Mouse (Mus musculus) erythroblast, adult 5-6 weeks (primary cell): ENCODE data around the gene Cap1. TPM values are rescaled to one million over a fixed set of nuclear protein-coding genes. Genes with fewer than 3 reads are reported as not detected.

Source experiments
- ATAC-seq: replicated peaks from 2 replicates; pipeline ENCODE4 v1.8.0; 2016; ENCODE audit warnings: moderate number of reproducible peaks, mild to moderate bottlenecking, moderate TSS enrichment, inconsistent platforms; ENCODE audit not compliant: poor library complexity, low FRiP score, severe bottlenecking
- total RNA-seq, 2 experiments: library from RNA; stranded (forward) in 1 of 2; stranded (reverse) in 1 of 2; fragments of 150-400 nt in 1 of 2; fragments of 200-764, 138-1000 nt in 1 of 2; gene quantifications; 2 replicates each; pipeline versions ENCODE4 v1.2.3 to v1.2.4; 2015 to 2017; ENCODE audit warnings: low replicate concordance in 2 of 2

The Cap1 gene
- total RNA-seq, 2 experiments from 2014 or later, result 77.8 to 86.9 TPM

GRCm38 (mm10) chr4:122890881-122891481, 5.1 kb upstream of the Cap1 start:
- ATAC-seq, result no peak

- ATAC-seq, result no peak
Observed at GRCm38 (mm10) chr4:122887336-122887735, 1.5 kb upstream of the Cap1 start.

GRCm38 (mm10) chr4:122886579-122887254, 861 bp upstream of the Cap1 start:
- no peak for ATAC-seq

GRCm38 (mm10) chr4:122884481-122885340, 1.1 kb downstream of the Cap1 start:
- ATAC-seq, result no peak

GRCm38 (mm10) chr4:122884051-122884450, 1.8 kb downstream of the Cap1 start:
- ATAC-seq, result no peak

- ATAC-seq, result no peak
Observed at GRCm38 (mm10) chr4:122883294-122883693, 2.6 kb downstream of the Cap1 start.

- ATAC-seq, result no peak
Observed at GRCm38 (mm10) chr4:122882544-122882943, 3.3 kb downstream of the Cap1 start.

GRCm38 (mm10) chr4:122878333-122879070, 7.4 kb downstream of the Cap1 start:
- ATAC-seq, result no peak

GRCm38 (mm10) chr4:122873512-122873911, 12.3 kb downstream of the Cap1 start:
- ATAC-seq, result no peak

- no peak for ATAC-seq
Observed at GRCm38 (mm10) chr4:122873003-122873402, 12.9 kb downstream of the Cap1 start.

- ATAC-seq, result no peak
Observed at GRCm38 (mm10) chr4:122871989-122872388, 13.9 kb downstream of the Cap1 start.

- ATAC-seq, result no peak
Observed at GRCm38 (mm10) chr4:122871269-122871668, 14.6 kb downstream of the Cap1 start.

GRCm38 (mm10) chr4:122870741-122871140, 15.1 kb downstream of the Cap1 start:
- no peak for ATAC-seq

- peak; percentile 59; the same call in 1 of the 2 replicates for ATAC-seq
Observed at GRCm38 (mm10) chr4:122870027-122870426, 15.8 kb downstream of the Cap1 start.

GRCm38 (mm10) chr4:122868041-122868440, 17.8 kb downstream of the Cap1 start:
- no peak for ATAC-seq

GRCm38 (mm10) chr4:122861836-122862235, 24.0 kb downstream of the Cap1 start:
- no peak for ATAC-seq

- ATAC-seq, result no peak
Observed at GRCm38 (mm10) chr4:122859096-122859674, 26.7 kb downstream of the Cap1 start.

- no peak for ATAC-seq
Observed at GRCm38 (mm10) chr4:122857909-122858308, 27.9 kb downstream of the Cap1 start.

- no peak for ATAC-seq
Observed at GRCm38 (mm10) chr4:122854770-122855169, 31.1 kb downstream of the Cap1 start.

GRCm38 (mm10) chr4:122853691-122854090, 32.2 kb downstream of the Cap1 start:
- no peak for ATAC-seq
